Mouse (Mus musculus) MEL (cell line): ENCODE data around the gene Iqsec1. TPM values are rescaled to one million over a fixed set of nuclear protein-coding genes. Genes with fewer than 3 reads are reported as not detected.

ENCODE experiments used
- DNase-seq: peaks from one replicate; pipeline ENCODE4 v3.0.0; 2011; ENCODE audit warnings: low read depth, low spot score
- H3K27ac ChIP-seq: 2 replicates; pipeline ENCODE4 v1.5.1; 2012; ENCODE audit warnings: low read depth, mild to moderate bottlenecking, control low read depth, low read length, moderate library complexity; ENCODE audit not compliant: control insufficient read depth
- H3K27me3 ChIP-seq, 2 experiments: fragments of 150-350 bp in 1 of 2; sonication (generic) in 1 of 2; 2 replicates each; pipeline ENCODE4 v1.6.1; 2012; ENCODE audit warnings: low read length in 2 of 2, mild to moderate bottlenecking in 2 of 2, improper control_type of control experiment in 1 of 2, moderate library complexity in 1 of 2; ENCODE audit not compliant: insufficient read depth in 2 of 2, control insufficient read depth in 1 of 2
- H3K36me3 ChIP-seq, 2 experiments: 2 replicates each; pipeline ENCODE4 v1.6.1; 2012 to 2014; ENCODE audit warnings: low read length in 2 of 2, improper control_type of control experiment in 1 of 2, inconsistent platforms in 1 of 2, mild to moderate bottlenecking in 1 of 2; ENCODE audit not compliant: insufficient read depth in 2 of 2, control insufficient read depth in 1 of 2
- H3K4me1 ChIP-seq, 2 experiments: fragments of 150-350 bp in 1 of 2; sonication (generic) in 1 of 2; 2 replicates each; pipeline ENCODE4 v1.6.1; 2012; ENCODE audit warnings: low read length in 2 of 2, improper control_type of control experiment in 1 of 2, mild to moderate bottlenecking in 1 of 2; ENCODE audit not compliant: insufficient read depth in 2 of 2, control insufficient read depth in 1 of 2
- H3K4me3 ChIP-seq, 2 experiments: fragments of 150-350 bp in 1 of 2; sonication (generic) in 1 of 2; 2 replicates each; pipeline ENCODE4 v1.5.1; 2012; ENCODE audit warnings: low read depth in 2 of 2, low read length in 2 of 2, mild to moderate bottlenecking in 2 of 2, moderate library complexity in 2 of 2, control low read depth in 1 of 2, improper control_type of control experiment in 1 of 2; ENCODE audit not compliant: control insufficient read depth in 1 of 2, insufficient read depth in 1 of 2
- H3K79me2 ChIP-seq: 2 replicates; pipeline ENCODE4 v1.6.1; 2012; ENCODE audit warnings: mild to moderate bottlenecking, low read length, moderate library complexity; ENCODE audit not compliant: control insufficient read depth, poor library complexity, insufficient read depth
- H3K9ac ChIP-seq: 2 replicates; pipeline ENCODE4 v1.6.1; 2012; ENCODE audit warnings: low read depth, mild to moderate bottlenecking, control low read depth, low read length, moderate library complexity; ENCODE audit not compliant: control insufficient read depth, poor library complexity, severe bottlenecking
- H3K9me3 ChIP-seq: fragments of 150-350 bp; sonication (generic); replicated peaks from 2 replicates; pipeline ENCODE4 v1.6.1; 2012; ENCODE audit warnings: mild to moderate bottlenecking, low read length, improper control_type of control experiment, moderate library complexity; ENCODE audit not compliant: insufficient read depth
- BHLHE40 ChIP-seq: IDR thresholded peaks from 2 replicates; pipeline ENCODE4 v1.6.1; 2012; ENCODE audit warnings: low read depth, mild to moderate bottlenecking, inconsistent platforms, low read length, improper control_type of control experiment, borderline replicate concordance
- CHD1 ChIP-seq: IDR thresholded peaks from 2 replicates; pipeline ENCODE4 v1.6.1; 2012; ENCODE audit warnings: low read depth, mild to moderate bottlenecking, inconsistent platforms, low read length, improper control_type of control experiment
- CHD2 ChIP-seq: IDR thresholded peaks from 2 replicates; pipeline ENCODE4 v1.6.1; 2011; ENCODE audit warnings: low read length, improper control_type of control experiment
- E2F4 ChIP-seq: IDR thresholded peaks from 2 replicates; pipeline ENCODE4 v1.6.1; 2011; ENCODE audit warnings: low read depth, low read length, improper control_type of control experiment, borderline replicate concordance
- ELF1 ChIP-seq: IDR thresholded peaks from 2 replicates; pipeline ENCODE4 v1.6.1; 2014; ENCODE audit warnings: low read depth, mild to moderate bottlenecking, inconsistent platforms, low read length, improper control_type of control experiment, moderate library complexity
- EP300 ChIP-seq, 2 experiments: IDR thresholded peaks; 2 replicates each; pipeline ENCODE4 v1.6.1; 2011; ENCODE audit warnings: improper control_type of control experiment in 2 of 2, low read length in 2 of 2, low read depth in 1 of 2, mild to moderate bottlenecking in 1 of 2
- ETS1 ChIP-seq: IDR thresholded peaks from 2 replicates; pipeline ENCODE4 v1.6.1; 2012; ENCODE audit warnings: low read depth, mild to moderate bottlenecking, inconsistent platforms, low read length, improper control_type of control experiment, moderate library complexity
- GABPA ChIP-seq: IDR thresholded peaks from 2 replicates; pipeline ENCODE4 v1.6.1; 2012; ENCODE audit warnings: low read depth, mild to moderate bottlenecking, inconsistent platforms, low read length, improper control_type of control experiment, moderate library complexity
- GATA1 ChIP-seq: IDR thresholded peaks from 2 replicates; pipeline ENCODE4 v1.6.1; 2011; ENCODE audit warnings: low read depth, low read length, improper control_type of control experiment
- JUND ChIP-seq: IDR thresholded peaks from 2 replicates; pipeline ENCODE4 v1.6.1; 2011; ENCODE audit warnings: low read depth, mild to moderate bottlenecking, improper control_type of control experiment, low read length
- KAT2A ChIP-seq: conservative IDR thresholded peaks from 2 replicates; pipeline ENCODE4 v1.6.1; 2012; ENCODE audit warnings: low read depth, low read length, improper control_type of control experiment, inconsistent platforms
- MAFK ChIP-seq: IDR thresholded peaks from 2 replicates; pipeline ENCODE4 v1.6.1; 2011; ENCODE audit warnings: low read depth, mild to moderate bottlenecking, low read length, improper control_type of control experiment, borderline replicate concordance
- MAX ChIP-seq: IDR thresholded peaks from 2 replicates; pipeline ENCODE4 v1.6.1; 2011; ENCODE audit warnings: low read length, improper control_type of control experiment
- MAZ ChIP-seq: IDR thresholded peaks from 2 replicates; pipeline ENCODE4 v1.6.1; 2012; ENCODE audit warnings: low read depth, mild to moderate bottlenecking, inconsistent platforms, low read length, improper control_type of control experiment
- MEF2A ChIP-seq: IDR thresholded peaks from 2 replicates; pipeline ENCODE4 v1.6.1; 2014; ENCODE audit warnings: low read depth, mild to moderate bottlenecking, inconsistent platforms, low read length, improper control_type of control experiment; ENCODE audit not compliant: poor library complexity, insufficient replicate concordance, severe bottlenecking; ENCODE audit errors: extremely low read depth
- MXI1 ChIP-seq: IDR thresholded peaks from 2 replicates; pipeline ENCODE4 v1.6.1; 2011; ENCODE audit warnings: mild to moderate bottlenecking, low read depth, low read length, improper control_type of control experiment
- MYC ChIP-seq: IDR thresholded peaks from 2 replicates; pipeline ENCODE4 v1.6.1; 2011; ENCODE audit warnings: low read depth, mild to moderate bottlenecking, low read length, improper control_type of control experiment, moderate library complexity
- NELFE ChIP-seq: IDR thresholded peaks from 2 replicates; pipeline ENCODE4 v1.6.1; 2011; ENCODE audit warnings: low read depth, low read length, improper control_type of control experiment
- NRF1 ChIP-seq: IDR thresholded peaks from 2 replicates; pipeline ENCODE4 v1.6.1; 2014; ENCODE audit warnings: low read depth, mild to moderate bottlenecking, inconsistent platforms, low read length, improper control_type of control experiment, moderate library complexity; ENCODE audit not compliant: poor library complexity, insufficient read depth, severe bottlenecking
- POLR2A ChIP-seq, 2 experiments: IDR thresholded peaks; 2 replicates each; pipeline ENCODE4 v1.6.1; 2011 to 2012; ENCODE audit warnings: low read length in 2 of 2, mild to moderate bottlenecking in 2 of 2, control low read depth in 1 of 2, improper control_type of control experiment in 1 of 2, low read depth in 1 of 2, moderate library complexity in 1 of 2; ENCODE audit not compliant: control insufficient read depth in 1 of 2, insufficient read depth in 1 of 2, poor library complexity in 1 of 2
- POLR2AphosphoS2 ChIP-seq: IDR thresholded peaks from 2 replicates; pipeline ENCODE4 v1.6.1; 2011; ENCODE audit warnings: low read length, improper control_type of control experiment
- POLR2AphosphoS5 ChIP-seq: IDR thresholded peaks from 2 replicates; pipeline ENCODE4 v1.6.1; 2012; ENCODE audit warnings: low read depth, borderline replicate concordance, mild to moderate bottlenecking, inconsistent platforms, low read length, moderate library complexity, mixed read lengths
- RAD21 ChIP-seq: IDR thresholded peaks from 2 replicates; pipeline ENCODE4 v1.6.1; 2011; ENCODE audit warnings: mild to moderate bottlenecking, low read depth, low read length, improper control_type of control experiment
- RCOR1 ChIP-seq: IDR thresholded peaks from 2 replicates; pipeline ENCODE4 v1.6.1; 2012; ENCODE audit warnings: low read depth, mild to moderate bottlenecking, inconsistent platforms, low read length, improper control_type of control experiment
- SIN3A ChIP-seq: IDR thresholded peaks from 2 replicates; pipeline ENCODE4 v1.6.1; 2012; ENCODE audit warnings: low read length, improper control_type of control experiment, inconsistent platforms
- SMC3 ChIP-seq: IDR thresholded peaks from 2 replicates; pipeline ENCODE4 v1.6.1; 2011; ENCODE audit warnings: low read depth, low read length, improper control_type of control experiment
- TAL1 ChIP-seq: IDR thresholded peaks from 2 replicates; pipeline ENCODE4 v1.6.1; 2012; ENCODE audit warnings: mild to moderate bottlenecking, inconsistent platforms, low read length, moderate library complexity, mixed read lengths
- TBP ChIP-seq: IDR thresholded peaks from 2 replicates; pipeline ENCODE4 v1.8.0; 2011; ENCODE audit warnings: low read depth, low read length, improper control_type of control experiment
- TCF12 ChIP-seq: IDR thresholded peaks from 2 replicates; pipeline ENCODE4 v1.6.1; 2014; ENCODE audit warnings: low read depth, mild to moderate bottlenecking, inconsistent platforms, low read length, improper control_type of control experiment, moderate library complexity
- UBTF ChIP-seq: IDR thresholded peaks from 2 replicates; pipeline ENCODE4 v1.6.1; 2012; ENCODE audit warnings: low read depth, mild to moderate bottlenecking, inconsistent platforms, low read length, improper control_type of control experiment, moderate library complexity, borderline replicate concordance; ENCODE audit not compliant: insufficient read depth
- USF1 ChIP-seq: IDR thresholded peaks from 2 replicates; pipeline ENCODE4 v1.6.1; 2014; ENCODE audit warnings: low read depth, mild to moderate bottlenecking, inconsistent platforms, low read length, improper control_type of control experiment, moderate library complexity
- USF2 ChIP-seq, 2 experiments: IDR thresholded peaks; 2 replicates each; pipeline ENCODE4 v1.6.1; 2011 to 2012; ENCODE audit warnings: improper control_type of control experiment in 2 of 2, low read length in 2 of 2, borderline replicate concordance in 1 of 2, inconsistent platforms in 1 of 2, low read depth in 1 of 2, mild to moderate bottlenecking in 1 of 2; ENCODE audit not compliant: insufficient read depth in 1 of 2
- ZC3H11A ChIP-seq: IDR thresholded peaks from 2 replicates; pipeline ENCODE4 v1.6.1; 2012; ENCODE audit warnings: low read depth, mild to moderate bottlenecking, inconsistent platforms, low read length, improper control_type of control experiment
- ZKSCAN1 ChIP-seq: IDR thresholded peaks from 2 replicates; pipeline ENCODE4 v1.6.1; 2012; ENCODE audit warnings: low read depth, mild to moderate bottlenecking, inconsistent platforms, low read length, improper control_type of control experiment, moderate library complexity
- ZMIZ1 ChIP-seq: IDR thresholded peaks from 2 replicates; pipeline ENCODE4 v1.6.1; 2012; ENCODE audit warnings: low read depth, mild to moderate bottlenecking, inconsistent platforms, low read length, improper control_type of control experiment, moderate library complexity
- ZNF384 ChIP-seq: IDR thresholded peaks from 2 replicates; pipeline ENCODE4 v1.6.1; 2012; ENCODE audit warnings: low read depth, mild to moderate bottlenecking, inconsistent platforms, low read length, improper control_type of control experiment
- polyA plus RNA-seq, 2 experiments: library from polyadenylated mRNA; stranded (reverse) in 1 of 2; unstranded in 1 of 2; fragments of >175 nt in 1 of 2; fragments of >200 nt in 1 of 2; gene quantifications; 2 replicates each; pipeline versions ENCODE4 v1.2.1 to v1.2.4; 2012; ENCODE audit warnings: low replicate concordance in 2 of 2, low read depth in 1 of 2; ENCODE audit not compliant: insufficient read length in 2 of 2, insufficient read depth in 1 of 2, missing spikeins in 1 of 2
- total RNA-seq: library from RNA; depleted of rRNA; stranded (reverse); fragments of 300-350 nt; gene quantifications from 2 replicates; pipeline ENCODE4 v1.2.3, GENCODE M21; 2012

Iqsec1 gene
- total and polyA plus RNA-seq, 3 experiments = 14.8 to 73.4 (median 30.8) TPM

- H3K4me1 ChIP-seq = peaks cover 12 to 42% of the 10 kb centered on the region in 2 experiments
- H3K9me3 ChIP-seq = no peaks in the 10 kb centered on the region
- peak overlapping the region; percentile 59 for H3K9ac ChIP-seq
- peaks cover 0 to 23% of the 10 kb centered on the region in 2 experiments; a peak in 2 of 4 replicates for H3K36me3 ChIP-seq
- no peaks in the 10 kb centered on the region for H3K27me3 ChIP-seq
- no peaks in the 10 kb centered on the region; the same call in 1 of the 2 replicates for H3K79me2 ChIP-seq
- DNase-seq = peak; percentile 66
- TF ChIP-seq TCF12 (peak; percentile 32; the same call in 1 of the 2 replicates), USF1 (no peak), ZMIZ1 (no peak), SIN3A (no peak), NRF1 (no peak), ELF1 (peak; percentile 56; the same call in 1 of the 2 replicates), GATA1 (no peak), BHLHE40 (no peak), POLR2A (IDR thresholded peaks at IDR 0.05; ENCODE audit: control insufficient read depth in 1 of 2, insufficient read depth in 1 of 2, low read depth in 1 of 2, low read length in 2 of 2, poor library complexity in 1 of 2) (peak in 1 of 2 experiments; percentile 67; a peak in 2 of 4 replicates), RAD21 (no peak), POLR2AphosphoS2 (no peak), USF2 (IDR thresholded peaks at IDR 0.05; ENCODE audit: borderline replicate concordance in 1 of 2, insufficient read depth in 1 of 2, low read depth in 1 of 2, low read length in 2 of 2) (no peak), NELFE (peak; percentile 40; the same call in 1 of the 2 replicates), MAFK (no peak), E2F4 (no peak), TBP (0 out of 2 replicates have a peak, but pooled peaks have one; percentile 24), KAT2A (no peak), EP300 (IDR thresholded peaks at IDR 0.05; ENCODE audit: low read depth in 1 of 2, low read length in 2 of 2) (no peak), ZKSCAN1 (no peak), MAX (no peak), POLR2AphosphoS5 (no peak), RCOR1 (no peak), UBTF (no peak), MXI1 (no peak), MAZ (peak; percentile 35; the same call in 1 of the 2 replicates), CHD1 (no peak), CHD2 (no peak), ZC3H11A (no peak), MYC (no peak), TAL1 (no peak), GABPA (no peak), ETS1 (no peak), ZNF384 (no peak), JUND (no peak), MEF2A (no peak), SMC3 (no peak)
- peak overlapping the region; percentile 43 to 71 for H3K4me3 ChIP-seq
- H3K27ac ChIP-seq = peak overlapping the region; percentile 43; the same call in 1 of the 2 replicates
These were observed 231.0 kb downstream of the Iqsec1 start for GRCm38 (mm10) chr6:90757427-90757883.
